Mouse (Mus musculus): ENCODE data around the gene Cpsf4. TPM values are rescaled to one million over a fixed set of nuclear protein-coding genes. Genes with fewer than 3 reads are reported as not detected.
A peak's percentile ranks its signal among the peaks of the same experiment; 100 is the strongest.

Gene Cpsf4
- polyA plus RNA-seq, 1 experiment from 2014 or later = 65.2 TPM

GRCm38 (mm10) chr5:145230641-145231040 is 63.6 kb downstream of the Cpsf4 start:
- Histone ChIP-seq H3K9ac (no peak overlapping the region), H3K9me3 (no peaks in the 10 kb centered on the region), H3K4me3 (no peak overlapping the region), H3K4me2 (replicated peaks) (peak overlapping the region; percentile 73), H3K4me1 (peaks cover 11% of the 10 kb centered on the region; the same call in 1 of the 2 replicates), H3K27ac (no peak overlapping the region), H3K36me3 (peaks cover 23% of the 10 kb centered on the region), H3K27me3 (no peaks in the 10 kb centered on the region)
- ATAC-seq (ENCODE audit: insufficient number of reproducible peaks, insufficient read depth, low FRiP score, low TSS enrichment) = no peak
- 87% methylated on average over 4 of the region's 4 CpGs for WGBS

DNA sequence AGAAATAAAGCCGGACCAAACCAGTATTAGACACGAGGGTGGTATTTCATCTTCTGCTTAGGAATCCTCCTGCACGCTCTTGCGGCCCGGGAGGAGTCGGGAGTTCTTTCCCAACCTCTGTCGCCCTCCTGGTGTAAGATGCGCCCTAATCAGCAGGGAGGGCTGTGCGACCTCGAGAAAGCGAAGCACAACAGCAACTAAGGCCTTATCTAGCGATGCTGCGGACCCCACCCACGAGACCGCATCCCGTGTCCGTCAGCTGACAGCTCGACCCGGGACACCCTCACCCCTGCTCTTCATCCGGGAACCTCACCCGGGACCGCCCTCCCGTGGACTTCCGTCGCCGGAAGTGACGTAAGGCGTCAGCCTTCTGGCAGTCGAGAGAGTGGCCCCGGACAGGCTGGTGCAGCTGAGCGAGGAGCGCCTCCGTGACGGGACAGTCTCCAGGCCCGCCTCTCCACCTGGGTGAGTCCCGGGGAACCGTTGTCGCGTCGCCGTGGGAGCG is 64.4 kb downstream of the Cpsf4 start, which contains the start of gene Zfp655:
Gene Zfp655, plus strand, starts transcription at position 349 of the 505 bp plus-strand sequence.
- peak; percentile 95 for ATAC-seq (ENCODE audit: insufficient number of reproducible peaks, insufficient read depth, low FRiP score, low TSS enrichment)
- under 1% methylated on average over 42 of the region's 42 CpGs for WGBS
- no peaks in the 10 kb centered on the region for H3K27me3 ChIP-seq
- peak within 1 kb of the TSS; percentile 86 for H3K27ac ChIP-seq
- H3K36me3 ChIP-seq = peaks cover 30% of the 10 kb centered on the region
- peaks cover 11% of the 10 kb centered on the region; the same call in 1 of the 2 replicates for H3K4me1 ChIP-seq
- peak within 1 kb of the TSS; percentile 99 for H3K9ac ChIP-seq
- peak within 1 kb of the TSS; percentile 73 for H3K4me2 ChIP-seq (replicated peaks)
- H3K4me3 ChIP-seq = peak within 1 kb of the TSS; percentile 92
- no peaks in the 10 kb centered on the region for H3K9me3 ChIP-seq

Other genes with a start within 250 kb of the Cpsf4 start
- gene Smurf1, start 201.4 kb upstream of the Cpsf4 start, polyA plus RNA-seq (2016; fragmentation: Nextera tagmentation; extraction: Ambion mirVana) = 24.9 and 26.6 TPM in 2 replicates
- not detected in 2 replicates for gene Gm4871, start 134.5 kb upstream of the Cpsf4 start, polyA plus RNA-seq (2016; fragmentation: Nextera tagmentation; extraction: Ambion mirVana)
- not detected in 2 replicates for gene 1700018F24Rik, start 124.2 kb upstream of the Cpsf4 start, polyA plus RNA-seq (2016; fragmentation: Nextera tagmentation; extraction: Ambion mirVana)
- 158 and 159 TPM in 2 replicates for gene Arpc1a, start 83.4 kb upstream of the Cpsf4 start, polyA plus RNA-seq (2016; fragmentation: Nextera tagmentation; extraction: Ambion mirVana)
- gene Kpna7, start 83.2 kb upstream of the Cpsf4 start, polyA plus RNA-seq (2016; fragmentation: Nextera tagmentation; extraction: Ambion mirVana) = not detected in 2 replicates
- 132 and 134 TPM in 2 replicates for gene Arpc1b, start 53.0 kb upstream of the Cpsf4 start, polyA plus RNA-seq (2016; fragmentation: Nextera tagmentation; extraction: Ambion mirVana)
- gene Pdap1, start 27.0 kb upstream of the Cpsf4 start, polyA plus RNA-seq (2016; fragmentation: Nextera tagmentation; extraction: Ambion mirVana) = 129 and 130 TPM in 2 replicates
- gene Bud31, start 26.9 kb upstream of the Cpsf4 start, polyA plus RNA-seq (2016; fragmentation: Nextera tagmentation; extraction: Ambion mirVana) = 218 and 235 TPM in 2 replicates
- gene Ptcd1, start 105 bp upstream of the Cpsf4 start, polyA plus RNA-seq (2016; fragmentation: Nextera tagmentation; extraction: Ambion mirVana) = 21.6 and 22.8 TPM in 2 replicates
- 539 and 600 TPM in 2 replicates for gene Atp5j2, start 24.8 kb downstream of the Cpsf4 start, polyA plus RNA-seq (2016; fragmentation: Nextera tagmentation; extraction: Ambion mirVana)
- gene Zkscan14, start 34.7 kb downstream of the Cpsf4 start, polyA plus RNA-seq (2016; fragmentation: Nextera tagmentation; extraction: Ambion mirVana) = 9.4 and 9.5 TPM in 2 replicates
- 19.5 and 20.3 TPM in 2 replicates for gene Zkscan5, start 37.3 kb downstream of the Cpsf4 start, polyA plus RNA-seq (2016; fragmentation: Nextera tagmentation; extraction: Ambion mirVana)
- 36.6 and 39.6 TPM in 2 replicates for gene Zfp655, start 64.5 kb downstream of the Cpsf4 start, polyA plus RNA-seq (2016; fragmentation: Nextera tagmentation; extraction: Ambion mirVana)
- 0.75 and 0.88 TPM in 2 replicates for gene Zscan25, start 113.3 kb downstream of the Cpsf4 start, polyA plus RNA-seq (2016; fragmentation: Nextera tagmentation; extraction: Ambion mirVana)
- not detected in 2 replicates for gene Cyp3a57, start 178.1 kb downstream of the Cpsf4 start, polyA plus RNA-seq (2016; fragmentation: Nextera tagmentation; extraction: Ambion mirVana)